12 mouse cellular contexts compared by ENCODE assay signal in the genomic region with DNA sequence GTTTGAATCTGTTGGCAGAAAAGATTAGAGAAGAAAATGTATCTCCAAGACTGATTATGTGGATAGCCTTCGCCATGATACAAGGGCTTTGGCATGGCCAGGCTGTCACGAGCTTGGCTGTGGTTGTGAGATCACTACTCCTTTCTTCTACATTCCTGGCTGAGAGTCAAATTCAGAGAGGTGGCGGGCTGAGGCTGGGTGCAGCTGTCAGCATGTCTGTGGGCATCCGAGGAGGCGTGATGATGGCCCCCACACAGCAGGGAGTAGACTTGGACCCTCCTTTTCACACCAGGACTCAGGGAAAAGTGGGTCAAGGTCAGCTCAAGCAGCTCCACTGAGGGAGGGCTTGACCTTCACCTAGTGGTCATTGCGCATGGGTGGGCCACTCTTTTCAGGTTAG.
"Had no signal": no experiment of that assay in that cellular context is flagged by ENCODE, and none has a peak within 500 bp of the region (broad histone marks: within the 10 kb centered on the region; RNA-seq: fewer than 3 reads in every experiment).

No protein-coding gene starts in this region.

- H3K27ac ChIP-seq: kidney, postnatal 0 days; limb, embryonic 15.5 days; liver, embryonic 12.5 days; midbrain, embryonic 12.5 days; stomach, postnatal 0 days had no signal

- H3K9me3 ChIP-seq: limb, embryonic 15.5 days; liver, embryonic 12.5 days; midbrain, embryonic 12.5 days had no signal

- H3K4me1 ChIP-seq: limb, embryonic 15.5 days; liver, embryonic 12.5 days; midbrain, embryonic 12.5 days had no signal

- H3K4me2 ChIP-seq: limb, embryonic 15.5 days; liver, embryonic 12.5 days; lung, embryonic 14.5 days; midbrain, embryonic 12.5 days had no signal

- H3K36me3 ChIP-seq: limb, embryonic 15.5 days; liver, embryonic 12.5 days; midbrain, embryonic 12.5 days had no signal

- ATAC-seq: liver, embryonic 12.5 days; midbrain, embryonic 16.5 days had no signal

- H3K9ac ChIP-seq: limb, embryonic 15.5 days; liver, embryonic 12.5 days; lung, embryonic 14.5 days; midbrain, embryonic 12.5 days had no signal

- DNase-seq: kidney, postnatal 36 days; layer of hippocampus, adult 9-11 months; layer of hippocampus, postnatal 36 days; lung, embryonic 14.5 days; thymus, adult 18-20 months; thymus, postnatal 25 days had no signal

- H3K4me3 ChIP-seq: limb, embryonic 15.5 days; liver, embryonic 12.5 days; midbrain, embryonic 12.5 days had no signal

- H3K27me3 ChIP-seq: limb, embryonic 15.5 days; liver, embryonic 12.5 days; midbrain, embryonic 12.5 days had no signal
